Mouse (Mus musculus) lung, postnatal 36 days (tissue): ENCODE data around the gene Med12l.

ENCODE experiments used
- DNase-seq: peaks from one replicate; pipeline ENCODE4 v3.0.0; 2022; ENCODE audit warnings: mixed read lengths

The Med12l gene

DNA sequence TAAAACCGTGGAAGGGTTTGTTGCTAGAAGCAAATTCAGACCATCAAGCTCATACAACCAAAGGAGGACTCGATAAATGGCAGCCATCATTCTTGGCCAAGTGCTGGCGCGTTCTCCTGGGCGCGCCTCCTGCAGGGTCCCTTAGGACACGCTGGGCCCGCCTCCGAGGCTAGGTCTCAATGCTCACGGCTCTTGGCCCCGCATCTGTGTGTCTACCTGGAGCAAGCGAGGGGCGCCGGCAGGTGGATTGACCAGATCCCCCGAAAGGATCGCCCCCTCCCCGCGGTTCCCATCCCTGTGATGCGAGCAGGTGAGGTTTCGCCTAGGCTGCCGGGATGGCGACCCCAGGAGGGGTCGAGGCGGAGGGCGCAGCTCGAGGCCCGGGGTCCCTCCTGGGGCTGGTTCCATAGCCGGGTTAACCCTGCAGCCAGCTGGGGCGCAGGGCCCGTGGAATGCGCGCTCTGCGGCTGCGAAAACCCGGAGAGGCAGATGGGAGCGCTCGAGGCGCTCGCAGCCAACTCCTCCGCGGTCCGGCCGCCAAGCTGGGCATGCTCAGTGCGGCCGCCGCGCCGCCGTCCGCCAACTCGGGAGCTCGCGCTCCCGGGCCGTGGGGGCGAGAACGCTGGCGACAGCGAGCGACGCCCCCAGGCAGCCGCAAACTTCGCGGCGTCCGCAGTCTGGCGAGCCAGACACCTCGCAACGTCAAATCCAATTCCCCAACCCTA is at the start of gene Med12l:
Gene Med12l (plus strand): TSS at position 555 of the 725 bp plus-strand sequence.
- peak; percentile 29 for DNase-seq

DNA sequence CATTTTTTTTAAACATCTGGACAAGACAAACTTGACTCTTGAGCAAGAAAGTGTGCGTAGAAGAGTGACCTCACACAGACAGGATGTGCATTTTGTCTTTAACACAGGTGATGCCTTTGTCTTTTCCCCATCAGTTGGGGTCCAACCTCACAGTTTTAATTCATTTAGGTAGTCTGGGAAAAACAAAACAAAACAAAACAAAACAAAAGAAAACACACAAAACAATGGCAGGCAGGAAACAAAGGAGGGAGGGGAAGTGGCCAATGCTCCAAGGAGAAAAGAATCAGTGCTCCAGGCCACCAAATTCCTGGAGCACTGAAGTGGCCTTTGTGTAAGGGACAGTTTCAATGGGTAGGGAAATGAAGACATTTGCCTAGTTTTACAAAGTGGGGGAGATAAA is 44.5 kb upstream of the Med12l start:
- no peak for DNase-seq

DNA sequence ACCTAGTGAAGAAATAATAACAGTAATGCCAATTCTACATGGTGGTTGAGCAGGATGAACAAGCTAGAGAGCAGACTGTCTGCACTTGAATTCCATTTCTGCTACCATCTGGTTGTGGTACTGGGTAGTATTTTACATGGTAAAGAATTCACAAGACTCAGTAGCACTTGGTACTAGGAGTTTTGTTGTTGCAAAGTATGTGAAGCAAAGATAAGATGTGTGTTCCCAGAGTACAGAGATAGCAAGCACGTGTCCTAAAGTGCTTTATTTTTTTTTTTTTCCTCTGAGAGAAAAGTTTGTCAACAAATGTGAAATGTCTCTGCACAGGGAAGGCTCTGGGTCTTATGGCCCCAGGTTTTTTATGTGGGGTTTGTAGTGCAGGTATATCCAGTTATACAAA is 28.2 kb upstream of the Med12l start:
- DNase-seq = no peak

DNA sequence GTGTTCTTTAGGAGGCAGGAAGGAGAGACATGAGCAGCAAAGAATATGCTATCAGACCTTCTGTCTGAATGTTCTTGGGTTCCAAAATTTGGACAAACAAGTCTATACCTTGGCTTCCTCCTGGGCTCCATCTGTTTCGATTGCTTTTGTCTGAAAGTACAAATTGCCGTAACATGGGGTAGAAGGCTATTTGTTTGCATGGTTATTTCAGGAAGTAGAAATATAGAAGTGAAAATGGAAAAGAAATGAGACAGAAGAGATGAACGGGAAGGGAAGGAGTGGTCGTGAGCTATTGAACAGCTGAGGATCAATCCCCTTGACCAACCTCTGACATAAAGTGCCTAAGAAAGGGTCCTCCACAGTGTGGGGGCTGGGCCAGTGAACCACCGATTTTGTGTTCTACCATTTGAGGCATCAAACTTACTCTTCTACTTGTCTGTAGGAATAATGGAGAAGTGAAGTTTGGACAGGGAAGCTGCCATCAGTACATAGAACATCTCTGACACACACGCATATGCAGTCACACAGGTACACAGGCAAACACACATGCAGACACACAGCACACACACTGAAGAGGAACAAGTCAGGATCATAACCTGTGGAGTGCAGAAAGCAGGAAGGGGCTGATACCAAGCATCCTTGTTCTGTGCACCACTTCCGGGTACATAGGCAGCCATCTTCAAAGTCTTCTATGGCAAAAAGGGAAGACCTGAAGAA is 27.6 kb upstream of the Med12l start:
- DNase-seq = no peak

DNA sequence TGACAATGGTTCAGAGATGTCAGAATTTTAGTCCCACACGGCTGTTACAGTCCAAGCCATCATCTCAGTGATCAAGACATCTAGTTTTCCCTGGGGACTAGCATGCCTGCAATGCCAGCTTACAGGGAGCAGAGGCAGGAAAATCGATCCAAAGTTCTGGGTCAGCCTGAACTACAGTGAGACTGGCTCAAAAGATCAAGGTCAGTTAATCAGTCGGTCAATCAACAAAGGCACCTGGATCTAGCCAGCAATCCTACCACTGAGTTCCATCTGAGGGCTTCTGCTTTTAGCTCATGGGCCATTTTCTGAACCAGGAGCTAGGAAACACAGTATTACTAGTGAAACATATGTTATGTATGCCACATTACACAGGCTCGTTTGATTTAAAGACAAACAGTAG is 25.0 kb upstream of the Med12l start:
- DNase-seq = no peak

DNA sequence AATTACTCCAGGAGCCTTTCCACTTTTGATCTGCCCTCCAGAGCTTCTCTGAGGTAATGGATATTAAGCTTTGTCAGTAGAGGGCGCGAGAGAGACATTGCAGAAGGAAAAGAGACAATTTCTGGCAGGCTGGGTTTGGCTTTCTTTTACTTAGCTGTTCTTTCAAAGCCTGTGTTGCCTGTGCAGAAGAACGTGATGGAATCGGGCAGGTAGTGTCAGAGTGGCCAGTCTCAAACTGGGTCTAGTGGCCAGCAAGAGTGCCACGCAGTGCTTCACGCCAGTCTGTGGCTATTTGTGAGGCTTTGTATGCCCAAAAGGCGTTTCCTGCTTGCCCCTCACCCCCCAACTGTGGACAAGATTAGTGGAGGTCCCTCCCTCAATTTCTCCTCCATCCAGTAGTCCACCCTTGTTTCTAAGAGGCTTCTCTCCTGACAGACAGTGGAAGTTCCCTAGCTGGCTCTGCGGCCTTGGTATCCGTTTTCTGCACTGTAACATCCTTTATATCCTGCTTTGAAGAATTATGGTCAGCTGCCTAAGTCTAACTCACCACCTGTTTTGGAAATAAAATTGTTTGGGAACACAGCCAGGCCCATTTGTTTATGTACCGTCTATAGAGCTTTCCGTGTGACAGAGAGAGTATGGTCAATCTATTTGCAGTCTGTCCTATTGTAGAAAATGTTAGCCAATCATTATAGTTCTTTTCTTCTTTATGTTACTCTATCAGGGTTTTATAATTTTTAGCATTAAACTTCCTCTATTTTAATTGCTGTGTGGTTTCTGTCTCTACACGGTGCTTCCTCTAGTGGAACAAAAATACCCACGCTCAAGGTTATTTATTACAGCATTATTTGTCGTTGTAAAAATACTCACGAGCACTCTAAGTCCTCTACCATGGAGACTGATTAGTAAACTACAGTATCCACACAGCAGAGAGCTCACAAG is 22.5 kb upstream of the Med12l start:
- peak; percentile 85 for DNase-seq

DNA sequence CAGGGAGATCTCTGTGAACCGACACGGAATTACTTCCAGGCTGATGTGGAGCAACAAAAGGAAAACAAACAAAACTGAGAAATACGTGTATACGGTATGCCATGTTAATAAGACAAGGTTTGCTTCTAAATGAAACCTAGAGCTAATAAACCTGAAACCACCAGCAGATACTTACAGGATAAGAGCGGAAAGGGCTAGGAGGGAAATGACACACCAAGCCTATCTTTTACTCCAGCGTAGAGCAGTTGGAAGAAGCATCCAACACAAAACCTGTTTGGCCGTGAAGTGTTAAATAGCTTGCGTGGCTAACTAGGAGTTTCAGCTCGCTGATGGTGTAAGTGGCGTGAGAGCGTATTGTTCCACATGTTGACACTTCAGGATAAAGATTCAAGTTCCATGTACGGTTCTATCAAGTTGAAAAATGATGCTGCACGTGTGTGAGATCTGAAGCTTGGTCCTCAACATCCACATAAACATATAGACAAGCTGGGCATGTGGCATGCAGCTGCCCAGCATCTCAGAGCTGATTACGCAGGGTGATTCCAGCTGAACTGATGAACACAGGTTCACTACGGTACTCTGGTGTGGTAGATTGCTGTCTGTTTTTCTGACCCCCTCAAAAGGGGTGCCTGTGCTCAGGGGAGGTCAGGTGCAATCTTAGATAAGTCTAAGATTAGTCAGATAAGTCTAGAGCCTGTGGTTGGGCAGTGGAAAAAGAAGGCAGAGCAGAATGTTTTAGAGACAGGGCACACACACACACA is 21.6 kb upstream of the Med12l start:
- no peak for DNase-seq

DNA sequence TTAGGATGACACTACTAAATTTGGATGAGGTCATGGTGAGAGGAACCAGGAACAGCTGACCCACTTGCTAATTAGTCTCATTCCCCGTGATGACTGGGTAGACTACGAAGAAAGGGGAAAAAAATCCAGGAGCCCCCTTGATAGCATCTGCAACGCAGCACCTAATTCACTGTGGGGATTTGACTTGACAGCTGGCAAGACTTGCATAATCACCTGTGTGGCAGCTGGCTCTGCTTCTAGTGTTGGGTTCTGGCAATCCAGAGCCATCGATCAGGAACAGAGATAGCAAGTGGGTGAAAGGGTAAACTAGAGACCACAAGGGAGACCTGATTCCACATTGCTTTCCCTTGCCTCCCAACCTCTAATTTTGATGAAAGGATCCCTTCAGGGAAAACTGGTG is 19.8 kb upstream of the Med12l start:
- no peak for DNase-seq

DNA sequence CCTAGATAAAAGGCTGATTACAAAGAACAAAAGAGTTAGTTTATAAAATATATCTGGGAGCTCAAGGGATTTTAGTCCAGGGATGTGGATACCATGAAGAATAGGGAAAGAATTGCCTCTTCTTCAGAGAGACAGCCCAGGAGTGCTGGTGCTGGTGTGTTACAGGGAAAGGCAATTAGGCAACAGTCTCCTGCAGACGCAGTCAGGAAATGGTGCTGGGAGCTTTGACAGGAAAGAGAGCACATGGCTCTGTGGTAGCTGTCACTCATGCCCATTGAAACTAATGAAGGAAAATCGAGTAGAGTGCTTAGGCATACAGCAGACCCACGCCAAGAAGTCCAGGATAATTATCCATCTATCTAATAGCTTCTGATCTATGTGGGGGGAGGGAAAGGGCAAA is 16.3 kb upstream of the Med12l start:
- DNase-seq = no peak

DNA sequence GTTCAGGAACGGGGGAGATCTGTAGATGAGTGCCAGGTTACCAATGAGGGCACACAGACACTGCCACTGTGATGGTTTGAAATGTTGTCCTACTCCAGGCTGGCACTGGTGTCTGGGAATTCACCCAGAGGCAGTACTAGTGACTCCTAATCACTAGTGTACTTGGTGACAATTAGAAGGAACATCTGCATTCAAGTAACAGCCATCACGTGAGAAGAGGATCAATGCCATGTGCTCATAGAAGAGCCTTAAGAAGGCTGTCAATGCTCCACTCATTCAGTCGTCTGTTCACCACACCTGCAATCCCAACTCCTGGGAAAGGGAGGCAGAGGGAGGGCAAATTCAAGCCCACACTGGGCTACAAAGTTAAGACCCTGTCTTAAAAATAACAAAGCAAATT is 15.1 kb upstream of the Med12l start:
- no peak for DNase-seq

DNA sequence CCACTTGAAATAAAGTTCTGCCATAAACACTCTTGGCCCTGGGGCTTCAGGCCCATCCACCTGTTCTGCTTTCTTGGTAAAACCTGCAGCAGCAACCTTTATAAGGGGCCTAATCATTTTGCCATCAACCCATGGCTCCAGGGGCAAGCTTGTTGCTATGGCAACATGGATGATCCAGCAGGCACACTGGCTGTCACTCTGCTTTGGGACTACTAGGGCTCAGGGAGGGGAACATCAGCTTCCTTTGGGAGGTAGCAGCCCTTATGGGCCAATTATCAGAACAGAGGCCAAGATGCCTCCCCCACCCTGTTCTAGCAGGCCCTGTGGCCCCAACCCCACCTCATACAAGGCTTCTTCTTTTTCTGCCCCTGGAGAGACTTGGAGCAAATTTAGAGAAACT is 13.5 kb upstream of the Med12l start:
- DNase-seq = no peak

DNA sequence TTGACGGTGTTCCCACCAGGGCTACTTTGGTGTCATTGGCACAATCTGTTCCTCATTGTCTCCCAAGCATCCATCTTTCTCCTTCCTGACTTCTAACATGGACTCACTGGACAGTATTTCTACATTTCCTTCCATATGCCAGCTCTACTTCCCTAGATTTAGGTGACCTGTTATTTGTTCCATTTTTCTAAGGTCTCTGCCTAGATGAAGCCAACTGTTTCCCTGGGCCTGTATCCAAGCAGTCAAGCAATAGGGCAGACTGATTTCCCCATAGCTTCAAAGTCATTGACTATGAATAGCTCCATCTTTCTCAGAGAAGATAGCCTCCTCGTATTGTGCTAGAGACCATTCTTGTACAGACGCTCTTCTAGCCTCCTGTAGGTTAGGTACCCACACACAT is 12.0 kb upstream of the Med12l start:
- no peak for DNase-seq

DNA sequence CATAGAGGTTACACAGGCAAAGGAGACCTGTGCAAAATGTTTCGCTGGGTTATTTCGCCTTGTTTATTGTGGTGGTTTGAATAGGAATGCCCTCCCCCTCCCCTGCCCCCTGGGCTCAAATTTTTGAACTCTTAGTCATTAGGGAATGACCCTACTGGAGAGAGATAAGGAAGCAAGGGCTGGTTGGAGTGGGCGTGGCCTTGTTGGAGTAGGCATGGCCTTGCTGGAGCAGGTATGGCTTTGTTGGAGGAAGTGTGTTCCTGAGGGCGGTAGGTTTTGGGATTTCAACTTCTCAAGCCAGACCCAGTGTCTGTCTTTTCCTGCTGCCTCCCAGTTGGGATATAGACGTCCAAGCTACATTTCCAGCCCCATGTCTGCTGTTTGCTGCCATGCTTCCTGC is 1.9 kb upstream of the Med12l start:
- no peak for DNase-seq

DNA sequence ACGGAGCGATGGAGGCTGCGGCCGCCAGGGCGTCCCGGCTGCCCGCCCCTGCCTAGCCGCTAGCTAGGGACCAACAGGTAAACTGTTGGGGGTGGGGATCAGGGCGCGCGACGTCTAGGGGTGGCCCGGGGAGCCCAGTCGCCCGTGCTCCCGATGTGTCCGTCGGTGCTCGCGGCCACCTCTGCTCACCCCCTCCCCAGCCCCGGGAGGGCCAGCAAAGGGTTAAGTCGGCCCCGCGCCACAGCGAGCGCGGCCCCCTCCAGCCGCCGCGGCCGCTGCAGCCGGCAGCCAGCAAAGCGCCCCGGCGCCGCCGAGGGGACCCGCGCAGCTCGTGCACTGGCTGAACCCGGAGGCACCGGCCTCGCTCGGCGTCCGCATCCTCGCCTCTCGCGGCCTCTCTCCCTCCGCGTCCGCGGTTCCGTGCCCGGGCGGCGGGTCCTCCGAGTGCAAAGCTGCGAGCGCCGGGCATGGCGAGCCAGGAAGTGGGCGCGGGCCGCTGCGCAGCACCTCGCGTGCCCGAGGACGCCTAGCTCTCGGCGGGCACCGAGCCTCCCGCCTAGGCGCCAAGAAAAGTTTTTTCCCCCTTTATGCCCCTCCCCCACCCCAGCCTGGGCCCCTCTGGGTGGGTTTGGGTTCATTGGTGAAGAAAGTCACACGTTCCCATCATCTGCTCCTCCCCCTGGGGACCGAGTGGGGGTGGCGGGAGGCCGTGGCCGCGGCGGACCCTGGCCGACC is 538 bp downstream of the Med12l start:
- DNase-seq = peak; percentile 6

DNA sequence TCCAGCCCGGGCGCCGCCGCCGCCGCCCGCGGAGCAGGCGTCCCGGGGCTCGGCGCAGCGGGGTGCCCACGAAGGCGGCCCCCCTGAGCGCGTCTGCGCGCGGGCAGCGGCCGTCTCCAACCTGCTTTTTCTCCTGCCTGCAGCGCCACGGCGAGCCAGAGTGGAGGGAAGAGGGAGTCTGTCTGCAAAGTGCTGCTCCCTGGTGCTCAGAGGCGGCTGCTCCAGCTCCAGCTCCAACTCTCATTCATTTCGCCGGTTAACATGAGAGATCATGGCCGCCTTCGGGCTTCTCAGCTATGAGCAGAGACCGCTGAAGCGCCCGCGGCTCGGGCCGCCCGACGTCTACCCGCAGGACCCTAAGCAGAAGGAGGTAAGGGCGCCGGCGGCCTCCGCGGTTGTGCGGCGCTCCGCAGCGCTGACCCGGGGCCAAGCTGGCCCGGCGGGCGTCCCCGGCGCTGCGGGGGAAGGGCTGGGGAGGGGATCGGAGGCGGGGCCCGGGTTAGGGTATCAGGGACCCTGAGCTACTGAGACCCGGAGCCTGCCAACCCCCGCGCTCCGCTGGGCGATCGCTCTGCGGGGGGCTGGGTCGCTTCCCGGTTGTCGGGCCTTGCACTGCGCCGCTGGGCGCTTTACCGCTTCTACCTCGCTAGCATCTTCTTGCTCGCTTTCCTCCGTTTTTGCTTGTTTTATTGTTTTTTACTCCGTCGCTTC is 1.3 kb downstream of the Med12l start:
- peak; percentile 41 for DNase-seq

DNA sequence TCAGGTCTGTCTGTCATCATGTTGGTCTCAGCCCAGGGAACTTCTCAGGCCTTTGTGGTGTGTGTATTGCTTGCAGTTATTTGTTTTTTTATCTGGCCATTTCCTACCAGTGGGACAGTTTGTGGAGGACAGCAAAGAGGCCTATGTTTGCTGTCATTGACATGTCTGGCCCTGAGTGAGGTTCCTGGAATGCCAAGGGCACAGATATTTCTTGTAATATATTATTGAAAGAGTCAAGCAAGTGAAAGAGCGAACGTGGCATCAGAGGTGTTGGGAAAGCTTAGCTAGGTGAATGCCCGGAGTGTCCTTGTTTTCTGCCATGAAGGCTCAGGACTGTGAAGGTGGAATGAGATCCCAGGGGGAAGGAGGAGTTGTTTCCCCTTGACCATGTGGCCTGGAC is 4.7 kb downstream of the Med12l start:
- DNase-seq = no peak

DNA sequence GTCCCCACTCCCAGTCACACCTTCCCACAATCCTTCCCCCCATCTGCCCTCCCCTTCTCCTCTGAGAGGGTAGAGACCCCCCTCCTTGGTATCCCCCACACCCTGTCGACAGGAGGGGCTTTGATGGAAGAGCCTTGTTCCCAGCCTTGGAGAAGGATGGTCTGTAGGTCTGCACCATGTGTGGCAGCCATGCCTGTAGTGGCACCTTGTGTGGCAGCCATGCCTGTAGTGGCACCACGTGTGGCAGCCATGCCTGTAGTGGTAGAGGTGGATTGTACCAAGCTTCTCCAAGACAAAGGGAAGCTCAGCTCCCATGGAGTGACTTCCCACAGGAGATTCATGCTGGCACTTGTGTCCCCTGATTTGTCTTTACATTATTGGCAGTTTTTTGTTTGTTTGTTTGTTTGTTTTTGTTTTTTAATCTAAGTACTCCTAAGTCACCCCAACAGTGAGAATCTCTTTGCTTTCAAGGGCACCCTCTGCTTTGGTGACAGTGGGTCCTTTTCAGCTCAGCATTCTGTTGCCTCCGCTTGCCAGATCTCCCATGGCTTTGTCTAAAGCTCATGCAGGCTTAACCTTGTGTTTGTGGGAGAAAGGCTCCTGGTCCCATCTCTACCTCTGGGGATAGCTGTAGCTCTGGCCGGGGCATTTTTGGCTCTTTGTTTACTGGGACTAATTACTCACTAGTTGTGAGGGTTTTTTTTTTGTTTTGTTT is 10.2 kb downstream of the Med12l start:
- DNase-seq = no peak

DNA sequence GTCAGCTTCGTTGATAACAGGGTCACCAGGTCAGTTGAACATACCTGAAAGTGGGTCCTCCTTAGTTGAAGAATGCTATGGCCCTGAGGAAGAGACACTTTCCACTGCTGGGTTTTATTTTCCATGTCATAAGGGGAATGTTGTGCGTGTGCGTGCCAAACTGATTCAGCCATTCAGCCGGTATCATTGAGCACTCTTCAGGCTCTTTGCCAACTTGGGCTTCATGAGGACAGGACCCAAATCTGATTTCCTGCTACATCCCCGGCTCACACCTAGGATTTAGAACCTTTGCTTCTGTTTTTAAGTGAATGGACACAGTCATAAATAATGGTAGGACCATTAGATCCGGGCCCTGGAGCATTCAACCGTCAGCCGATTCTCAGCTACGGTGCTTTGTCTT is 10.9 kb downstream of the Med12l start:
- no peak for DNase-seq

DNA sequence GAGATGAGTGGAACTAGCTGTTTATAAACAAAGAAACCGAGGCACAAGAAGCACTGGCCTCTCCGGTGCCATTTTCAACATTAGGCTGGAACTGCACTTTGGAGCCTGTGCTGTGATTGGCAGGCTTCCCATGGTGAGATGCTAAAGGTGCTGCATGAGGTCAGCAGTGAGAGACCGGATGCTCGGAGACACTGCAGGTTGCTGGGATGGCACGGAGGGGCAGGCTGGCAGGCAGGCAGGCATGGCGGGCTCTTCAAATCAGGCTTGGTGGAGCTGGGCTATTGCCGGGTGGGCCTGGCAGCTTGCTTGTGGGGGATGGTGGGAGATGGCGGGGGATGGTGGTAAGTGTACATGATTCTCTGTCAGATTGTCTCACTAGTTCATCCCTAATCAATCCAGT is 15.6 kb downstream of the Med12l start:
- DNase-seq = no peak

DNA sequence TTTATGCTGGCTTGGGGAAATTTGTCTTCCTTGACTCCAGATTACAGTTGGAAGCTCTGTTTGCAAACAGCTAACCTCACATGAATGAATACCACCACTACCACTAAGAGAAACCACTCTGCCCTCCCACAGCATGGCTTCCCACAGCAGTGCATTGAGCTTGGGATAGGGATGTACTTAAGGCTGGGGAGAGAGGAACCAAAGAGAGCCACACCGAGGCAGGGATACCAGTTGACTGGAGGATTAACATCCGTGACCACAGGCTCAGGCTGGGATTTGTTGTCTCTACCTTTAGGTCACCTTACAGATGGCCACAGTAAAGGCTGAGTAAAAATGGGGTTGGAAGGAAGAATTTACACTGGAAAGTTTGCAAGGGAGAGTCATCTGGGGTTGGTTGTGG is 16.6 kb downstream of the Med12l start:
- no peak for DNase-seq

DNA sequence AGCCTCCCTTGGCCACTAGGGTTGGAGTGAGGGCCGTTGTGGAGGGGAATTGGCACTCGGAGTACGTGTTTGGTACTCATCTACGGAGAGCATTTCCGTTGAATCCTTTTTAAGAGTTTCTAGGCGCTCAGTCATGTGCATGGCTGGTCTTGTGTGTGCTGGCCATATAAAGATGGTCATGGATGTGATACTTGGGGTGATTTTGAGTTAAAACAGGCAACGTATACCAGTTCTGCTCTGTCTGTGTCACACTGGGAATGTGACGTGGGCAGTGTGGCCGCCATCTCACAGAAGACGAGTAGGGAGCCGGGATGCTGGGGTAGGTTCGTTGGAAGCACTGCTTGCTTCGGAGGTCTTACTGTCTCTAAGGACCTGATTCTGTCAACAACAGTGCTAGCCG is 17.3 kb downstream of the Med12l start:
- DNase-seq = no peak
